In genomic region chr12:5243449-5243848, GRCm38 (mm10) we compare ENCODE assay signal across 14 mouse cellular contexts.
A peak's percentile ranks its signal among the peaks of the same experiment; 100 is the strongest.
DNase-seq lines count a peak whose midpoint lies in the region; ATAC-seq and TF ChIP-seq lines count a peak whose summit lies in the region.
"Had no signal": no experiment of that assay in that cellular context is flagged by ENCODE, and none has a peak within 500 bp of the region (broad histone marks: within the 10 kb centered on the region; RNA-seq: fewer than 3 reads in every experiment).

No protein-coding gene starts in this region.

- DNase-seq in gastrocnemius, adult 2 months: no peak
- DNase-seq in gastrocnemius, postnatal 25 days: no peak
- DNase-seq in hindbrain, embryonic 11.5 days (ENCODE audit: low spot score): no peak
- DNase-seq in kidney, adult 9 months: no peak
- no peak for DNase-seq in lung, postnatal 0 days (ENCODE audit: low spot score)
- no peak for DNase-seq in lung, adult 18-20 months
- DNase-seq: gastrocnemius, postnatal 14 days; heart, adult 18-20 months; heart, postnatal 10 days had no signal

- intact Hi-C loops in gastrocnemius, adult 2 months (cut with DNase I): loop anchor here (10.0 kb wide), 1 partner anchor 91 kb away; no protein-coding TSS in a partner anchor

- ATAC-seq in hindbrain, embryonic 16.5 days: no peak
- ATAC-seq in hindbrain, embryonic 11.5 days (ENCODE audit: low FRiP score): no peak
- peak; percentile 25; the same call in 1 of the 2 replicates for ATAC-seq in kidney, embryonic 16.5 days (ENCODE audit: low FRiP score, low TSS enrichment)
- 0 out of 2 replicates have a peak, but pooled peaks have one; percentile 25 for ATAC-seq in lung, postnatal 0 days
- ATAC-seq: forebrain, embryonic 15.5 days had no signal

- H3K9ac ChIP-seq in hindbrain, embryonic 16.5 days (ENCODE audit: low read depth, low read length): peak overlapping the region; percentile 11; the same call in 1 of the 2 replicates
- no peak overlapping the region for H3K9ac ChIP-seq in hindbrain, embryonic 11.5 days (ENCODE audit: low read depth, low read length)
- no peak overlapping the region for H3K9ac ChIP-seq in kidney, embryonic 16.5 days (replicated peaks; ENCODE audit: low read length)
- H3K9ac ChIP-seq in lung, postnatal 0 days (replicated peaks; ENCODE audit: low read depth): no peak overlapping the region
- H3K9ac ChIP-seq: embryonic facial prominence, embryonic 12.5 days; forebrain, embryonic 15.5 days had no signal

- H3K9me3 ChIP-seq in hindbrain, embryonic 16.5 days (ENCODE audit: control insufficient read depth, low read length): no peaks in the 10 kb centered on the region
- no peaks in the 10 kb centered on the region for H3K9me3 ChIP-seq in hindbrain, embryonic 11.5 days (ENCODE audit: control insufficient read depth, low read length)
- H3K9me3 ChIP-seq in kidney, embryonic 16.5 days (ENCODE audit: low read length): no peaks in the 10 kb centered on the region
- no peaks in the 10 kb centered on the region for H3K9me3 ChIP-seq in lung, postnatal 0 days (ENCODE audit: low read length)
- H3K9me3 ChIP-seq: embryonic facial prominence, embryonic 12.5 days; forebrain, embryonic 15.5 days; heart, embryonic 10.5 days had no signal

- peak overlapping the region; percentile 95 for H3K27ac ChIP-seq in gastrocnemius, adult 2 months
- no peak overlapping the region for H3K27ac ChIP-seq in hindbrain, embryonic 16.5 days (ENCODE audit: low read depth, low read length)
- H3K27ac ChIP-seq in hindbrain, embryonic 11.5 days (ENCODE audit: low read depth, low read length): no peak overlapping the region
- no peak overlapping the region for H3K27ac ChIP-seq in kidney, embryonic 16.5 days (ENCODE audit: low read length)
- H3K27ac ChIP-seq in lung, postnatal 0 days (ENCODE audit: low read length): no peak overlapping the region
- H3K27ac ChIP-seq: embryonic facial prominence, embryonic 12.5 days; heart, embryonic 10.5 days had no signal

- TF ChIP-seq EP300 in lung, postnatal 0 days (IDR thresholded peaks at IDR 0.05): no peak

- no peaks in the 10 kb centered on the region for H3K27me3 ChIP-seq in hindbrain, embryonic 16.5 days (replicated peaks; ENCODE audit: control insufficient read depth, insufficient read depth, low read length)
- H3K27me3 ChIP-seq in hindbrain, embryonic 11.5 days (ENCODE audit: control insufficient read depth, insufficient read depth, low read length): no peaks in the 10 kb centered on the region
- no peaks in the 10 kb centered on the region for H3K27me3 ChIP-seq in kidney, embryonic 16.5 days (ENCODE audit: insufficient read depth, low read length)
- no peaks in the 10 kb centered on the region for H3K27me3 ChIP-seq in lung, postnatal 0 days (replicated peaks; ENCODE audit: insufficient read depth, low read length)
- H3K27me3 ChIP-seq: embryonic facial prominence, embryonic 12.5 days; forebrain, embryonic 15.5 days had no signal

- no peak overlapping the region for H3K4me2 ChIP-seq in hindbrain, embryonic 16.5 days (ENCODE audit: low read length)
- no peak overlapping the region for H3K4me2 ChIP-seq in hindbrain, embryonic 11.5 days (replicated peaks; ENCODE audit: low read depth, low read length)
- no peak overlapping the region for H3K4me2 ChIP-seq in kidney, embryonic 16.5 days (replicated peaks; ENCODE audit: low read depth, low read length)
- no peak overlapping the region for H3K4me2 ChIP-seq in lung, postnatal 0 days (replicated peaks; ENCODE audit: low read depth, low read length)
- H3K4me2 ChIP-seq: embryonic facial prominence, embryonic 12.5 days; forebrain, embryonic 15.5 days had no signal

- no peaks in the 10 kb centered on the region for H3K36me3 ChIP-seq in hindbrain, embryonic 16.5 days (ENCODE audit: control insufficient read depth, insufficient read depth, low read length)
- H3K36me3 ChIP-seq in hindbrain, embryonic 11.5 days (ENCODE audit: control insufficient read depth, insufficient read depth, low read length): no peaks in the 10 kb centered on the region
- no peaks in the 10 kb centered on the region for H3K36me3 ChIP-seq in kidney, embryonic 16.5 days (ENCODE audit: insufficient read depth, low read length)
- no peaks in the 10 kb centered on the region for H3K36me3 ChIP-seq in lung, postnatal 0 days (ENCODE audit: insufficient read depth, low read length)
- H3K36me3 ChIP-seq: embryonic facial prominence, embryonic 12.5 days; forebrain, embryonic 15.5 days; heart, embryonic 10.5 days had no signal

- 72% methylated on average over 4 of the region's 4 CpGs for WGBS in hindbrain, embryonic 16.5 days
- 65% methylated on average over 4 of the region's 4 CpGs for WGBS in hindbrain, embryonic 11.5 days
- 43% methylated on average over 4 of the region's 4 CpGs for WGBS in kidney, embryonic 16.5 days
- WGBS in lung, postnatal 0 days: 49% methylated on average over 4 of the region's 4 CpGs

- peaks cover 36% of the 10 kb centered on the region for H3K4me1 ChIP-seq in hindbrain, embryonic 16.5 days (ENCODE audit: control insufficient read depth, insufficient read depth, low read depth, low read length)
- H3K4me1 ChIP-seq in hindbrain, embryonic 11.5 days (replicated peaks; ENCODE audit: control insufficient read depth, insufficient read depth, low read length): peaks cover 3% of the 10 kb centered on the region; the same call in 1 of the 2 replicates
- H3K4me1 ChIP-seq in kidney, embryonic 16.5 days (ENCODE audit: insufficient read depth, low read length): peaks cover 19% of the 10 kb centered on the region
- no peaks in the 10 kb centered on the region for H3K4me1 ChIP-seq in lung, postnatal 0 days (ENCODE audit: insufficient read depth, low read depth, low read length)

- H3K4me3 ChIP-seq in gastrocnemius, adult 2 months: no peak overlapping the region
- H3K4me3 ChIP-seq in hindbrain, embryonic 16.5 days (ENCODE audit: low read length): no peak overlapping the region
- no peak overlapping the region for H3K4me3 ChIP-seq in hindbrain, embryonic 11.5 days (ENCODE audit: low read depth, low read length)
- H3K4me3 ChIP-seq in kidney, embryonic 16.5 days (ENCODE audit: low read length): no peak overlapping the region
- H3K4me3 ChIP-seq in lung, postnatal 0 days (ENCODE audit: low read depth, low read length): no peak overlapping the region
- H3K4me3 ChIP-seq: embryonic facial prominence, embryonic 12.5 days; forebrain, embryonic 15.5 days; heart, embryonic 10.5 days had no signal

- TF ChIP-seq CTCF in gastrocnemius, adult 2 months (IDR thresholded peaks at IDR 0.05): no peak
- no peak for TF ChIP-seq CTCF in lung, postnatal 0 days (IDR thresholded peaks at IDR 0.05)

Comparison
In these comparisons a context has a peak if more than half of its experiments do, and no peak if none do; other contexts are left out.
1. ATAC-seq: peak in kidney, embryonic 16.5 days (single experiment) and lung, postnatal 0 days (single experiment); none in hindbrain, embryonic 16.5 days (single experiment) and hindbrain, embryonic 11.5 days (single experiment).